Mouse (Mus musculus): ENCODE measurements around the gene Hps4.

Gene Hps4

DNA sequence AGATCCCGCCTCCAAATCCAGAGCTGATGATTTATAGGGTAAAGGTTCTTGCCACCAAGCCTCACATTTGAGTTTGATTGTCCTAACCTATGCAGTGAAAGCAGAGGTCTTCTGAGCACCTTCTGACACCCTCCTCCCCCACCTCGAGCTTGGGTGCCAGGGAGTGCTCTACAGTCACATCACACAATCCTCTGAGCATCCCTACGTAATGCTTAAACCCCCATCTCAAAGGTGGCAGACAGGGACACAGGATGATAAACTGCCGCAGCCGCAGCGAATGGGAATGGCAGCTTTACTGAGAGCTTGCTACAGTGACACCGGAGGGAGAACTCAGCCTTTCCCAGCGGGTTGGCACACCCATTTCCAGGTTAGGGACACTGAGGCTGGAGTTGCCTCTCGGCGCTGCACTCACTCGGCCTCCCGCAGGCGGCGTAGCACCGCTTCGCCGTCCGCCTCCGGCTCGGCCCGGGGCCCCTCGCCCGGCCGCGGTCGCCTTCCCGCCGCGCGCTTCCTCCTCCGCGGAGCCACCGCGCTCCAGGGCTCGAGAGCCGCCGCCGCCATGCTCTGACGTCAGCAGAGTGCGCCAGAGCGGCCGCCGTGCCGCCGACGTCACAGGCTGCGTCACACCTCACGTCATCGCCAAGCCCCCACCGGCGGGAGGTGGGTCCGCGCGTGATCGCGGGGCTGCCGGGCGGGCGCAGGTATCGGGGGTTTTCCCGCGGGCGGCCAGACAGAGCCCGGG, at the start of gene Hps4, which contains the start of gene Srrd:
Gene Hps4, plus strand, starts transcription at position 621 of the 742 bp plus-strand sequence.
Gene Srrd, minus strand, starts transcription at position 578 of the 742 bp plus-strand sequence.
- DNase-seq (ENCODE audit: low read depth, low spot score): peak; percentile 79

GRCm38 (mm10) chr5:112293800-112294199, 49.1 kb upstream of the Hps4 start:
- DNase-seq (ENCODE audit: low read depth, low spot score): no peak

GRCm38 (mm10) chr5:112294696-112295095, 48.2 kb upstream of the Hps4 start:
- DNase-seq (ENCODE audit: low read depth, low spot score): no peak

GRCm38 (mm10) chr5:112295162-112295561, 47.7 kb upstream of the Hps4 start:
- DNase-seq (ENCODE audit: low read depth, low spot score): peak; percentile 80

DNA sequence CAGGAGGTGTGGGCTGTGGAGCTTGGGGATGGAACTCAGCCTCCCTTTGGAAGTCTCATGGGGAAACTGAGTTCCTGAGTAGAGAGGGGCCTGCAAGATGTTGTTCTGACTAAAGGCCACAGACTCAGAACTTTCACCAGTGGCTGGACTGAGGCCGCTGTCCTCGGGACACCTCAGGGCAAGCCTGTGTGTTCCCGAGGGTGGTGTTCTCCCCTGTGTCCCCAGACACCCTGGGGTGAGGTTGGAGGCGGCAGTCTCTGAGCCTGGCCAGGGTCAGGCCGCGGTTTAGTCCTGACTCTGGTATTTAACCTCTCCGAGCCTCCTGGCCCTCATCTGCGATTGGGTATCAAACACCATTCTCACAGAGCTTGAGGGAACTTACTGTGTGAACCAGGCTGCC, 47.3 kb upstream of the Hps4 start:
- no peak for DNase-seq (ENCODE audit: low read depth, low spot score)

DNA sequence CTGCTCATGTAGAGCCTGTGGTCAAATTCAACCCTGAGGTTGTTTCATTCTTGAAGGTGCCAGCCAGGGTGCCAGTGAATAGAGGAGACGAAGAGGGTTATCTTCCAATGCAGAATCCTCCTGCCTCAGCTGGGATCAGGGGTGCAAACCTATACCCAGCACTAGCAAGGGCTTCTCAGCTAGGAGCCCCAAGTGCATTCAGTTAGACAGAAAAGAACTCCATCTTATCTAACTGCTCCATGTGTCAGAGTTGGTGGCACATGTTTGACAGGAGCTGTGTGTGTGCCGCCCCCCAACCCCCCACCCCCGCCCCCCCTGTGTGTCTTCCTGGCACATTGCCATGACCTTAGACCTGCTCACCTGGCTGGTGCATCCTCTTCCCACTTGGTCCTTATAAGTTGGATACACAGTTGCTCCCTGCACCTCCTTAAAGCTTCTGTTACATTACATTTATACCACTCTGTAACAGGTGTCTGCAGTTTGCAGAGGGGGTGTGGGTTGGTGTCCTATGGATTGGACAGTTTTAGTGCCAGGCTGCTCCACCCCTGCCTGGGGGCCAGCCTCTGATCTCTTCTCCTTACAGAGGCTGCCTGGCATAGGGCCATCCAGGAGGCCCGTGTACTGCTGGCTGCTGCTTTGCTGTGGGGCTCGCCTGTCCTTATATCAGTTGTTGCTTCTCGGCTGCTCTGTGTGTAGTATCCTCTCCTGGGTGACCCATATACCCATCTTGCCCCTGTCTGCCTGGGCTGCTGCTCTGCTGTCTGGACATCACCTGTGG, 46.3 kb upstream of the Hps4 start:
- DNase-seq (ENCODE audit: low read depth, low spot score): no peak

- DNase-seq (ENCODE audit: low read depth, low spot score): peak; percentile 37
Observed at GRCm38 (mm10) chr5:112297257-112297656, 45.6 kb upstream of the Hps4 start.

DNA sequence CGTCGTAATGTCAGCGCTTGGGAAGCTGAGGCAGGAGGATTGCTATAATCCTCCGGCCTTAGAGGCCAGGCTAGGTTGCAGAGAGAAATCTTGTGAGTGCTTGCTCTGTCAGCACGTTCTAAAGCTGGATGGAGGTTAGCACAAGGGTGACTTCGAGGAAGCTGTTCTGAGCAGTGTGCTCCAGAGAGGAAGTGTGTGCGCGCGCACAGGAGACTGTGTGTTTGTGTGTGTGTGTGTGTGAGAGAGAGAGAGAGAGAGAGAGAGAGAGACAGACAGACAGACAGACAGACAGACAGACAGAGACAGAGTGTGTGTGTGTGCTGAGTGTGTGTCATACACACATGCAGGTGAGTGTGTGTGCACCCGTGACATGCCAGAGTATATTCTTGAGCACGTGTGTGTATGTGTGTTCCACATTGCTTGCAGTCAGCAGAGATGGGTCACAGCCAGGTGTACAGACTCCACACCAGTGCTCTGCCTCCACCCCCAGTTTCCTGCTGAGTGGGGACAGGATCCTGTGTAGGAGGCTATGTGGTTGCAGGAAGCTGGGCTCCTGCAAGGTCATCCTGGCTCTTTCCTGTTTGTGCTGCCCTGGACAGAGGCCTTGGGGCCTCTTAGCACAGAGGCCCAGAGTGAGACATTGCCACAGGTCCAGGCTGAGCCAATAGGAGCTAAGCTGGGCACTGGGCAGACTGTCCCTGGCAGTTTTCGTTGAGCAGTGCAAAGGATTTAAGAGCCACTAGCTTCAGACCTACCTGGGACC, 44.5 kb upstream of the Hps4 start:
- DNase-seq (ENCODE audit: low read depth, low spot score): no peak

DNA sequence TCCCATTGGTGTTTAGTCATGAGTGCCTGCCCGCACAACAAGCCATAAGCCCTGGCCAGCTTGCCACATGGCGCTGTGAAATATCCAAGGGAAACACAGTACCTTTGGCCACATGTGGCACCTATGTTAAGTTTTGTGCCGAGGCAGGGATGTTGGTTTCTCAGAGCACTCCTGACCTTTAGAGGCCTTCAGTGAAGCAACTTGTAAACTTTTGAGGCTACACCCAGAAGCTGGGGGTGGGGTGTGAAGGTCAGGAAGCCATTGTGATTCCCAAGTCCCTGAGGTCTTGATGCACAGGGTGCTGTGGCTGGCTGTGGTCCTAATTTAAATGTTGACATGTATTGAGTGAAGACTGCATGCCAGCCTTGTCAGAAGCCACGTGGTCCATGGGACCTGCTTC, 43.5 kb upstream of the Hps4 start:
- peak; percentile 35 for DNase-seq (ENCODE audit: low read depth, low spot score)

GRCm38 (mm10) chr5:112300112-112300511, 42.8 kb upstream of the Hps4 start:
- DNase-seq (ENCODE audit: low read depth, low spot score): no peak

DNA sequence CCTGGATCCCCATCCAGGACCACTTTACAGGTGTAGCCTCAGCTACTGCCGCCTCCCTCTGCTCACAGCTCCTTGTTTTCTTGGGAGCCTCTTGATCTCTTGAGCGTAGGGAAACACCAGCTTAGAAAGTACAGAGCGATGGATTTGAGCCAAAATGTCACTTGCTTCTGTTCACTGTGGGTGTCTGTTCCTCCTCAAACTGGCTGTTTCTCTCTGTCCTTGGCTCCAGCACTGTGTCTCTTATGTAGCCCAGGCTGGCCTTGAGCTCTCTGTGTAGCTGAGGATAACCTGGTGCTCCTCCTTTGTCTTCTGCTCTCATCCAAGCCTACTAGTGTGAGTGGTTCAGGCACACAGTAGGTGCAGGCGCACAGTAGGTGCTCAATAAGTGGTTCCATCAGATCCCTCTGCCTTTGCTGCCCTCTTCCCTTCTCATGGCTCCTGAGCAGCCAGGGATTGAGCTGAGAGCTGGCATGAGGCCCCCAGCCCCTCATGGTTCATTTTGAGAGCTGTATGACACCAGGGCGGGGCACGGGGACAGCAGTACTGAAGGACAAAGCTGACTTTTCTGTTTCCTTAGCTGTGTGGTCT, 42.1 kb upstream of the Hps4 start:
- no peak for DNase-seq (ENCODE audit: low read depth, low spot score)

DNA sequence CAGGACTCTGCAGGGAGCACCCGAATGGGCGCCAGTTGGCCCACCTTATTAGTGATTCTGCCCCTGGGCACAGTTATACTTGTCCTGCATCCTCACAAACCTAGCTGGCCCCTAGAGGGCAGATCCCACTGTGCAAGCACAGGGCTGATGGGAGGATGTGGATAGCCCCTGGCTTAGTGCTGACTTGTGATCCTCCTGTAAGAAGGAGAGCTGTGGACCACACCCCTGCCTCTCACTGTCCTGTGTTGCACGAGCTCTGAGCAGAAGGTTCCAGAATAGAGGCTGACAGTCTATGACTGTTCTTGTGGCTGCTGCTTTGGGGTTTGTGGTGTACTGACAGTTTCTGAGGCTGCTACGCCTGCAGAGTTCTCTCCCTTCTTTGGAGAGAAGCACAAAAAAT, 41.2 kb upstream of the Hps4 start:
- no peak for DNase-seq (ENCODE audit: low read depth, low spot score)

- DNase-seq (ENCODE audit: low read depth, low spot score): no peak
Observed at GRCm38 (mm10) chr5:112302310-112302709, 40.6 kb upstream of the Hps4 start.

DNA sequence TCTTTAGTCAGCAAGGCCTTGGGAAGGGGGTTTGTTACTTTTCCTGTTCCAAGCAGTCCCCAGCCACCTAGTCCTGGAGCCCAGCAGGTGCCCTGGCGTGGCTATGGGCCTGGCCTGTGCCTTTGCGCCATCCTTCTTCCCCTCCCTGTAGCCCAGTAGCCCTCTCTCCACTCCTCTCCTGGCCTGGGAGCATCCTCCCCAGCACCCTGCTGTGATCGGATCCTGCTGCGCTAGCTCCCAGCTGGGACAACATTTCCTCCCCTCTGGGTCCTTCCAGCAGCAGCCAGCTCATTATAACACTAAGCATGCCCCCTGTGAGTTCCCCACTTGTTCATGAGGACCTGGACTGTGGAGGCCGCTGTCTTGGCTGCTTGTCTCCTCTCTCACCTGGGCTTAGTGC, 37.0 kb upstream of the Hps4 start:
- no peak for DNase-seq (ENCODE audit: low read depth, low spot score)

DNA sequence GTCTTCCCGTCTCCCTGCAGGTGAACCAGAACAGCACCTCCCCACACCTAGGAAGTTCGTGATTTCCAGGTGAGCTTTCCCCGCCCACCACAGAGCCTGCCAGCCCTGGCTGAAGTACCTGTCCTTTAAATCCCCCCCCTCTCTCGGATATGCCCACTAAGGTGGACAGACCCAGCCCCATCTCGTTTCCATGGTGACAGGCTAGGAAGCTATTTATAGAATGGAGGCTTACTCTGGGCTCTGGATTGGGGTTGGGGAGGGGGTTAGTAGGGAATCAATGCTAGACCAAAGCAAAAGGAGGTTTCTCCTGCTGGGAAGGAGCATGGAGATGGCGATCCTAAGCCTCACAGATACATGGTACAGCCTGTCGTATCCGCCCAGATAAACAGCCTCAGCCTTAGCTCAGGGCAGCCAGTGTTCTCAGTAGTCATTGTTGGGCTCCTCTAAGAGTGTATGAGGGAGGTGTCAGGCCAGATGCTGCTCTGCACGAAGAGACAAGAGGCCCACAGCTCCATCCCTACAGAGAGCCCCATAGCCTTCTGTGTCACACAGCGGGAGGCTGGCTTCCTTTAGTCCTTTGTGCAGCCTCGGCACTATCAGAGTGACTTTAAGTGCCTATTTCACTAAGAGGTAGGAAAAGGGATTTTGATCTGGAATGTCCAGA, 29.5 kb upstream of the Hps4 start:
- DNase-seq (ENCODE audit: low read depth, low spot score): no peak

- no peak for DNase-seq (ENCODE audit: low read depth, low spot score)
Observed at GRCm38 (mm10) chr5:112316468-112316867, 26.4 kb upstream of the Hps4 start.

DNA sequence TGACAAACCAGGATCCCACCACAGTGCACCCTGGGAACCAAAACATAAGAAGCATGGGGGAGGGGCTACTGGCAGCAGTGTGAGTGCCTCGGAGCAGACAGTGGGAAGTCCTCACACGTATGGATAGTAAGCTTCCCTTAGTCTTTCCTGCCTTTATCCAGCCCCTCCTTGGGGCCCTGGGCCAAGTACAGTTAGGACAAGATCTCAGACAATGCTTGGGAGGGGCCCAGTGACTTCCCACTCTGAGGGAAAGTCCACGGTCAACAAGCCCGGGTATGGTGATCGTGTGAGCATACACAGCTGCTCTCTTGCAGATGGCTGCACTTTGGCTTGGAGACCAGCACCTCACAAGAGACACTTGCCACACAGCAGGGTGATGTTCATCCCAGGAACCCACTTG, 25.6 kb upstream of the Hps4 start:
- no peak for DNase-seq (ENCODE audit: low read depth, low spot score)

DNA sequence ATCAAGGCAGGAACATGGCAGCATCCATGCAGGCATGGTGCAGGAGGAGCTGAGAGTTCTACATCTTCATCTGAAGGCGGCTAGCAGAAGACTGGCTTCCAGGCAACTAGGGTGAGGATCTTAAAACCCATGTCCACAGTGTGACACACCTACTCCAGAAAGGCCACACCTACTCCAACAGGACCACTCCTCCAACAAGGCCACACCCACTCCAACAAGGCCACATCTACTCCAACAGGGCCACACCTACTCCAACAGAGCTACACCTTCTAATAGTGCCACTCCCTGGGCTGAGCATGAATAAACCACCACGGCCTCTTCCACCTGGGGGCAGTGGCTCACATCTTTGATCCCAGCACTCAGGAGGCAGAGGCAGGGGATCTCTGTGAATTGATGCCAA, 23.5 kb upstream of the Hps4 start:
- peak; percentile 96 for DNase-seq (ENCODE audit: low read depth, low spot score)

DNA sequence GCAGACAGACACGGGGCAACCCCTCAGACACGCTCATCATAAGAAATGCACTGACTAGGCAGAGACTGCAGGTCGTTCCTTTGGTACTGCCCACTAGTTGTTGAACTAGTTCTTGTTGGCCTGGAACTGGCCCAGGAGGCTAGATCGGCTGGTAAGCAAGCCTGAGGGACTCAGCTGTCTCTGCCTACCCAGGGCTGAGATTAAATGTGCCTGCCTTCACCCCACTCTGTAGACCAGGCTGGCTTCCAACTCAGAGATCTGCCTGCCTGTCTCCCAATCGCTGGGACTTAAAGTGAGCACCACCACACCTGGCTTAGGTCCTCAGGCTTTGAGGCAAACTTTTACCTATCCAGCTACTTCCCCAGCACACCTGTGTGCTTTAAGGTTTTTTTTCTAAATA, 22.5 kb upstream of the Hps4 start:
- no peak for DNase-seq (ENCODE audit: low read depth, low spot score)

DNA sequence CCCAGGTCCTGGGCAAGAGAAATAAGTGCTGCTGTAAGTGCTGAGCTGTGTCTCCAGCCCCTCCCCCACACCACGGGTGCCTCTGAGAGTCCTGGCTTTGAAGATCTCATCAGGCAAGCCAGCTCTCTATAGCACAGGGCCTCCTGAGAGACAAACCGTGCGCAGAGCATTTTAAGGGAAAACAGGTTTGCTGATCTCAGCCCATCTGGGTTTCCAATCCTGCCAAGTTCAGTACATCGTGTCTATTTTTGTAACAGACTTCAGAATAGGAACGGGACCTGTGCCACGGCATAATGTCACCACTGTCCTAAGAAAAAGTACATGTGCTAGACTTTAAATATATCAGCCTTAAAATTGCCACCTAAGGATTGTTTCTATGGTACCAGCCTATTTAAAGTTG, 21.9 kb upstream of the Hps4 start:
- DNase-seq (ENCODE audit: low read depth, low spot score): no peak

GRCm38 (mm10) chr5:112321376-112321775, 21.5 kb upstream of the Hps4 start:
- DNase-seq (ENCODE audit: low read depth, low spot score): no peak

Data from R1 (cell line).